Mouse (Mus musculus) olfactory bulb, adult 2 months (tissue): ENCODE measurements around the gene Slc16a9.

Experiments used
- CTCF ChIP-seq: fragments of 200-500 bp; IDR thresholded peaks from 2 replicates; pipeline ENCODE4 v1.5.1; 2012; ENCODE audit warnings: low read depth, mild to moderate bottlenecking, low read length, moderate library complexity; ENCODE audit not compliant: insufficient read depth
- POLR2A ChIP-seq: fragments of 200-500 bp; IDR thresholded peaks from 2 replicates; pipeline ENCODE4 v1.6.1; 2012; ENCODE audit warnings: mild to moderate bottlenecking, low read depth, low read length, moderate library complexity; ENCODE audit not compliant: insufficient read depth

GRCm38 (mm10) chr10:70245559-70245945 lies 652 bp downstream of the Slc16a9 start:
- no peak for TF ChIP-seq CTCF
- TF ChIP-seq POLR2A, result no peak
